Mouse (Mus musculus): ENCODE results near the gene Zfp599. TPM values are rescaled to one million over a fixed set of nuclear protein-coding genes. Genes with fewer than 3 reads are reported as not detected.

Gene Zfp599
- total and polyA plus RNA-seq, 3 experiments: 2.1 to 2.3 (median 2.2) TPM

- Histone ChIP-seq H3K9ac (ENCODE audit: insufficient read depth, low read depth) (peak overlapping the region; percentile 79), H3K27ac (ENCODE audit: insufficient read depth, low read depth) (no peak overlapping the region), H3K36me3 (replicated peaks in 1 of 2; ENCODE audit: control insufficient read depth in 1 of 2, insufficient read depth in 1 of 2, low read length in 1 of 2) (peaks cover 16 to 30% of the 10 kb centered on the region in 2 experiments), H3K79me2 (replicated peaks; ENCODE audit: control insufficient read depth, extremely low read depth, insufficient read depth, poor library complexity, severe bottlenecking) (no peaks in the 10 kb centered on the region), H3K4me1 (ENCODE audit: control insufficient read depth in 1 of 2, insufficient read depth in 2 of 2) (peaks cover 0 to 10% of the 10 kb centered on the region in 2 experiments; a peak in 2 of 4 replicates), H3K9me3 (replicated peaks; ENCODE audit: low read length) (peaks cover 20% of the 10 kb centered on the region), H3K27me3 (replicated peaks) (no peaks in the 10 kb centered on the region), H3K4me3 (replicated peaks in 1 of 3; ENCODE audit: low read depth in 2 of 3, low read length in 2 of 3, poor library complexity in 1 of 3) (peak overlapping the region; percentile 91 to 92 (median 91)), H3K4me2 (ENCODE audit: insufficient read depth, low read depth, poor library complexity, severe bottlenecking) (peak overlapping the region; percentile 87)
- in situ Hi-C loops (cut with MboI; ENCODE audit: low pct_ligation_motif_present, low pct_unique_long_range_greater_than_20kb, low sequenced_read_pairs) (loop anchor here (5.0 kb wide), 1 partner anchor 79 kb away; the partner anchor contains the start of gene Zfp809), dilution Hi-C loops (cut with MboI; ENCODE audit: extremely low pct_ligation_motif_present, extremely low pct_unique_long_range_greater_than_20kb, low sequenced_read_pairs) (no loop called here)
- TF ChIP-seq EP300 (IDR thresholded peaks at IDR 0.05; ENCODE audit: low read length) (no peak), RAD21 (IDR thresholded peaks at IDR 0.05; ENCODE audit: low read depth, low read length) (no peak), MEF2A (IDR thresholded peaks at IDR 0.05; ENCODE audit: borderline replicate concordance, low read depth, low read length) (no peak), MAX (IDR thresholded peaks at IDR 0.05; ENCODE audit: low read length) (no peak), CHD1 (IDR thresholded peaks at IDR 0.05; ENCODE audit: low read depth, low read length) (no peak), USF1 (IDR thresholded peaks at IDR 0.05; ENCODE audit: low read depth, low read length) (no peak), POLR2AphosphoS2 (IDR thresholded peaks at IDR 0.05; ENCODE audit: low read depth, low read length) (no peak), ELF1 (IDR thresholded peaks at IDR 0.05; ENCODE audit: low read depth, low read length) (no peak), SMC3 (IDR thresholded peaks at IDR 0.05; ENCODE audit: low read depth, low read length) (no peak), ZKSCAN1 (IDR thresholded peaks at IDR 0.05; ENCODE audit: borderline replicate concordance, low read depth, low read length) (no peak), E2F4 (IDR thresholded peaks at IDR 0.05; ENCODE audit: insufficient replicate concordance, low read depth, low read length) (no peak), RCOR1 (conservative IDR thresholded peaks at IDR 0.05; ENCODE audit: low read depth, low read length) (no peak), POLR2A (IDR thresholded peaks at IDR 0.05; ENCODE audit: low read depth, low read length) (no peak), USF2 (conservative IDR thresholded peaks at IDR 0.05; ENCODE audit: low read depth, low read length) (no peak), UBTF (IDR thresholded peaks at IDR 0.05; ENCODE audit: low read depth, low read length) (no peak), ZC3H11A (IDR thresholded peaks at IDR 0.05; ENCODE audit: low read depth, low read length) (no peak), CTCF (conservative IDR thresholded peaks at IDR 0.05 in 1 of 2, IDR thresholded peaks at IDR 0.05 in 1 of 2; ENCODE audit: low read depth in 2 of 2, low read length in 2 of 2) (no peak), NELFE (IDR thresholded peaks at IDR 0.05; ENCODE audit: low read depth, low read length) (no peak), CHD2 (IDR thresholded peaks at IDR 0.05; ENCODE audit: low read length) (no peak)
- DNase-seq (ENCODE audit: extremely low read depth): no peak
Observed at GRCm38 (mm10) chr9:22306726-22307125, 47.0 kb upstream of the Zfp599 start.

GRCm38 (mm10) chr9:22302199-22302598, 42.5 kb upstream of the Zfp599 start:
- dilution Hi-C loops (cut with MboI; ENCODE audit: extremely low pct_ligation_motif_present, extremely low pct_unique_long_range_greater_than_20kb, low sequenced_read_pairs) (no loop called here), in situ Hi-C loops (cut with MboI; ENCODE audit: low pct_ligation_motif_present, low pct_unique_long_range_greater_than_20kb, low sequenced_read_pairs) (no loop called here)
- no peak for TF ChIP-seq ZC3H11A (IDR thresholded peaks at IDR 0.05; ENCODE audit: low read depth, low read length)
- Histone ChIP-seq H3K27ac (ENCODE audit: insufficient read depth, low read depth) (no peak overlapping the region), H3K9ac (ENCODE audit: insufficient read depth, low read depth) (no peak overlapping the region), H3K4me1 (ENCODE audit: control insufficient read depth in 1 of 2, insufficient read depth in 2 of 2) (peaks cover 0 to 10% of the 10 kb centered on the region in 2 experiments; a peak in 2 of 4 replicates), H3K4me3 (replicated peaks in 1 of 3; ENCODE audit: low read depth in 2 of 3, low read length in 2 of 3, poor library complexity in 1 of 3) (no peak overlapping the region), H3K4me2 (ENCODE audit: insufficient read depth, low read depth, poor library complexity, severe bottlenecking) (no peak overlapping the region), H3K9me3 (replicated peaks; ENCODE audit: low read length) (peaks cover 3% of the 10 kb centered on the region), H3K27me3 (replicated peaks) (no peaks in the 10 kb centered on the region), H3K36me3 (replicated peaks in 1 of 2; ENCODE audit: control insufficient read depth in 1 of 2, insufficient read depth in 1 of 2, low read length in 1 of 2) (peaks cover 33 to 51% of the 10 kb centered on the region in 2 experiments), H3K79me2 (replicated peaks; ENCODE audit: control insufficient read depth, extremely low read depth, insufficient read depth, poor library complexity, severe bottlenecking) (no peaks in the 10 kb centered on the region)
- no peak for DNase-seq (ENCODE audit: extremely low read depth)

Data from CH12.LX (cell line).